Mouse (Mus musculus) thymus, postnatal 36 days (tissue): ENCODE results near the gene Sox9.

Source experiments
- DNase-seq, 2 experiments: peaks; one replicate each; pipeline ENCODE4 v3.0.0; 2022; ENCODE audit warnings: mixed read lengths in 2 of 2

Gene Sox9

DNA sequence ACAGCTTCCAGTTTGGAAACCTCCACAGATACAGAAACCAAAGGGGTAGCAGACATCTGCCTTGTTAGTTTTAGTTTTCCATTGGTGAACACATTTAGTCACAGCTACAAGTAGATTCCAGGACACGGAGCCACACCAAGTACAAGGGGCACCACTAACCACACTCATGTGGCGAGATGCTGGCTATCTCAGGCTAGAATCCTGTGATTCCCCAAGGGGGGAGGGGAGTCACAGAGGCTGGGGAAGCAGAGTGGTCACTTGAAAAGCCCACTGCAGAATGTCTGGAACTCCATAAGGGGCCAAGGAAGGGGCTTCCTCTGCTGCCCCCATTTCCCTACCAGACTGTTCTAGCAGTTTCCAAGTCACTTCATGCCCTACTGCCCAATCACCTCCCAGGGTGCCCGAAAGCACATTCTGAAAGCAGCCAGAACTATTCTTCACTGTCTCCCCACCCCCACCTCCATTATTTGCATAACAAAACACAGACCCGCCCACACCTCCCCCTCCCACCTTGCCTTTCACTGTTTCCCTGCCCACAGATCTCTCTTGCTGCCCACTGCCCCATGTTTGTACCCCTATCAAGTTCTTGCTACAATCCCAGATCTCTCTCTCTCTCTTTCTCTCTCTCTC lies 19.3 kb downstream of the Sox9 start:
- DNase-seq: no peak

DNA sequence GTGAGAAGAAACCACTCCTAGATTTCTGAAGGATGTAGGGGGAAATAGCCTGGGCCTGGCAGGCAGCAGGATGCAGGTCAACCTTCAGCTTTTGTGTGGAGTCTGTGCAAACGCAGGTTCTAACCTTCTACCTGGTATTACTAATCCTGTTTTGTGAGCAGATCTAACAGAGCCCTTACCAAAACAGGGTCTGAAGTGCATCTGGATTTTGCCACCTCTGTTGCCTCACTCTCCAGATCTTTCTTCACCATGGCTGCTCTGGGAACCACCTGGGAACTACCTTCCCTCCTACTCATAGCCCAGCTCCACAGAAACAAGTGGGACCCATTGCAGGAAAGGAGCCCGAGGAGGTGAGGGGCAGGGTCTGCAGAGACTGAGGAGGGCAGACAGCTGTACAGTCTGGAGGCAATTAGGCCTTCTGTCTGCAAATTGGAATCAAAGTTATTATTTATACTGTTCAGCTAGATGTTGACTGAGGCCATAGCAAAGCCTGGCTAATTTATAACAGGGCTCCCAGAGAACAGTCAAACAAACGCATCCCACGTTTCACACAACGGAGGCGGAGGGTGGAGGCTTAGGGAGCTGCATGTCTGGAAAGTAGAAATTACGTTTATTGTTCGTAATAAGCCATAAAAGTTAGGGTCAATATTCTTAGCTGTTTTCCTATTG lies 25.9 kb downstream of the Sox9 start:
- DNase-seq: no peak

GRCm38 (mm10) chr11:112810447-112811151 lies 28.6 kb downstream of the Sox9 start:
- DNase-seq: no peak

DNA sequence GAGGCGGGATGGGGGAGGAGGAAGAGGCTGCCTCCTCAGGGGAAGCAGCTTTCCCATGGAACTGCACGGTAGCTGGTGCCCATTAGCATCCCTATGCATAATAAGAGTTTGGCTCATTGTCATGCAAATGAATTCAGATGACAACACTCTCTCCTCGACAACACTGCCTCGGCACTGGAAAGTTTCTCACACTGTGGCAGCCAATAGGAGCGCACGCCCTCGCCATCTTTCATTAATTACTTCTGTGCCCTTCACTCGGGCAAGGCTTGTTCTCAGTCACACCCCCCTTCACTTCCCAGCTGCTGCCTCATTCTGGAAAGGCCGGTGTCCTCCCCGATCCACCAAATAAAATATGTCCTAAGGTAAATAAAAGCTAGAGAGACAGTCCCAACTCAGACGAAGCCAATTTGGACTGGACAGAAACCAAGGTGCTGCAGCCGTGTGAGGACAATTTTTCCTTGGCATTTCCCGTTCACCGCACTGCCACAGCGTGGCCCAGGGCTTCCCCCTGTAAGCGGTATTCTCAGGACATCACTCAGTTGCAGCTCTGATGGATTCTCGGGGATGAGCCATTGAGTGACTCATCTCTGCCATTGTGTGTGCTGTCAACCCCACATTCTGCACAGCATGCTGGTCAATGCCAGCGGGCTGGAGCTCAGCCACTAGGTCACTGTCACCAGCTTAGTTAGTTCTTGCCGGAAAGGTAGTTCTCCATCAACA lies 29.3 kb downstream of the Sox9 start:
- no peak for DNase-seq

DNA sequence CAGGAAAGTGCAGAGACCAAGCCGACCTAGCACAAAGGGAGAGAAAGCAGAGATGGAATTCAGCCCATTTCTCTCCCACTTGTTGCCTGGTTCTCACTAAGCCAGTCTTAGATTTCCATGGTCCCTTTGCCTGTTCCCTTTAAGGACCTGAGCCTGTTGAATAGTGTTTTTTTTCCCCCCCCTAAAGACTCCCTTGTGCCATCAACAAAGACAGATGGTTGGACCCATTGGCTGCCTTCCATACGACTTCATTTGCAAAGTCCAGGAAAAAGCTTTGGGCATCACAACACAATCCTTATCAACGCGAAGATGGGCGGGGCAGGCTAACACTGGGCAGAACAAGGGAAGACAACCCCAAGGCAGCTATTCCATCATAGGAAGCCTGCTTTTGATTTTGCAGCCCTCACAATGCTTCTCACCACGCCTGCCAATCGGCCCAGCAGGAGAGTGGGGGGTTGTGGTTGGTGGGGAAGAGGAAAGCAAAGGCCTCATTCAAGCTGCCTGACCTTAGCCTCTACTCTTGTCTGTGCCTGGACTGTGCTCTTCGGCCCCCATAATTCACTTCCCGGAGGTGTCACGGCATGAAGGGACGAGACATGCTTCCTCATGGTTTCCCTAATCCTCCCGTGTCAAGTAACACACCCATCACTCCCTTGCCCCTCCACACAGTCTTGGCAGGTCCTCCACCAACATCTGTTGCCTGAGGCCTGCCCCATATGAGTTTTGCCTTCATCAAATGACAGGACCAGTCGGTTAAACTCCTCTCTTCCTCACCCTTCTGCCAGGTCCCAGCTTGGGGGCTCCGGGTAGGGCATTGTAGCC lies 36.0 kb downstream of the Sox9 start:
- DNase-seq: no peak

GRCm38 (mm10) chr11:112818651-112819270 lies 36.7 kb downstream of the Sox9 start:
- no peak for DNase-seq

- no peak for DNase-seq
Observed at GRCm38 (mm10) chr11:112821536-112821935, 39.5 kb downstream of the Sox9 start.

DNA sequence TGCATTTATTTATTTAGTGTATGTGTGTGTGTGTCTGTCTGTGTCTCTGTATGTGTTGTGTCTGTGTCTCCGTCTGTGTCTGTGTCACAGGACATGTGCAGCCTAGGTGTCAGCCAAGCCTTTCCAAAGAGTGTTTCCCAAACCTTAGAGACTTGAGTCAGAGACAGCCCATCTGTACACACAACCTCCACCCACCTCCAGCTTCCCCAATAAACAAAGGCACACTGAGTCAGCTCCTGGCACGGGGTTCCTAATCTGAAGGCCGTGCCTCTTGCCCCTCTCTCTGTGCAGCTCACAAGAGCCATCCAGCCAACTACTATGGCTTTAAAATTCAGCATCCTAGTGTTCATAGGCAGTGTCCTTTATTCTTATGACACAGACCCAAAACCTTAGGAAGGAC lies 42.1 kb downstream of the Sox9 start:
- DNase-seq: no peak

DNA sequence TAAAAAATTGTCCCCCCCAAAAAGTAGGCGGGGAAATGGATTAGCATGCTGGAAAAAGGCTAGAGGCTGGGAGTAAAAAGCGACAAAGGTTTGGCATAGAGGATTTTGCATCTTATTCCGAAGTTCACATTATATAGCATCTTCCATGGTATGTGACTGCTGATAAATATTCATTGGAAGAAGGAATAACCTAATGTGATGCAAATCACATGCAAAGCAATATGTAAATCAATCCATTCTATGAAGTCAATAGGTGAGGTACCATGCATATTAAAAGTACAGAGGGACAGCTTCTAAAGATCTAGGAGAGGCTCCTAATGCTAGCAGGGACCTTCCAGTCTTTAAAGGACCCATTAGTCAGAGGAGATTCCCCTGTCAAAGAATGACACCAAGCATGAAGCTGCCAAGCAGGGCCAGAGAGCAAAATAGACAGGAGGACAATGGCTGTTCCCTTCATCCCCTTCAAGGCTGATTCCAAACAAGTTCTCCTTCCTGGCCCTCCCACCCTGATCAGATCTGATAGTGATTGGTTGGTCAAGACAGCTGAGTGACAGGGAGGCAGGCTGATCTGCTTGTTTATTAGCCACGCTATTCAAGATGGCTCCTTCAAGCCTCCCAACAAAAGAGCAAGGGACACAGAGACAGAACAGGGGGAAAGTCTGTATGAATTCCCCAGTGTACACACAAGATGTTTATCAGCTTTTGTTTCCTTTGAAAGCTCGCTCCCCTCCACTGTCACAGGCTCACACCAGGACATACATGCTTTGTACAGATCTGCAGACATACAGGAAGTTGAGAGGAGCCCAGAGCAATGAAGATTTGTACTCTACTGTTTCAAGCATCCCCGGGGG lies 44.4 kb downstream of the Sox9 start:
- no peak for DNase-seq

DNA sequence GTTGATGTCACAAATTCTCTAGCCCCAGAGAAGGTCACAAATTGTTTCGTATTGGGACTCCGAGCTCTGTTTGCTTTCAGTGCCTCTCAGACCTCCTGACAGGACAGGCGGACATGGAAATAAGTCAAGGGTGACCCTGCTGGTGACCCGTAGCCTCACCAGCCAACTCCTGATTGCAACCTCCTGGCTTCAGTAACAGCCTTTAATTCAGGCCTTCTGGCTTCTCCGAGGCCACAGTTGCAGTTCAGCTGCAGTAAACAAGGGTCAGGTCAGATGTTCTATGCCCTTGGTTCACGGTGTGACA lies 45.0 kb downstream of the Sox9 start:
- no peak for DNase-seq

DNA sequence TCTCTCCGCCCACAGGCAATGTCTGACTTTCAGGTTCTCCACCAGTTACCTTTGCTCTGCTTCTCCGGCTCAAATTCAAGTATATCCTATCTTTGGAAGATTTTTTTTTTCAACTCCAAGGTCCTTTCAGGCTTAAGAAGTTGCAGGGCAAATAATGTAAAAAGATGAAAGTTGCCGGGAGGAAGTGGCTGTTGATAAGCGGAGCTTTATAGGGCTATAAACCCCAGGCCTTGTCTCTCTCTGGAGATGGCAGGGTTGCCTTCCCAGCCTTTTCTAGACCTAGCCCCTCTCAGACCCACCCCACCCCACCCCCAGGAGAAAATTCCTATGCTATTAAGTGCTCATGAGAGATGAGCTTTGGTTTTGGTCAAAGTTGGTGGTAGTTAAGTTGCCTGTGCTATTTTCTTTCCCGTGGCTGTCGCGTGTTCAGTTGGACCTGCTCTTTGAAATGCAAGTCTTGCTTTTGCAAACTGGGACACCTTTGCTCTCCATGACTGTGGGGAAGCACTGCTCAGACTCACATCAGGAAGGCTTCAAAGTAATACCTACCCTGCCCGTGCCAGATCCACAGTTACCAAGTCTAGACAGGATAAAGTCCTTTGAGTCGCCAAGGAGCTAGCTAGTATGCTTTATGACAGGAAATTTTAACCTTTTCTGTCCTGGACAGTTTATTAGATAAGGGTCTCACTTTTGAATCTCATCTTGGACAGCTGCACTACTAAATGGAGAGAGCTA lies 46.7 kb downstream of the Sox9 start:
- no peak for DNase-seq

- no peak for DNase-seq
Observed at GRCm38 (mm10) chr11:112834245-112835005, 52.4 kb downstream of the Sox9 start.

DNA sequence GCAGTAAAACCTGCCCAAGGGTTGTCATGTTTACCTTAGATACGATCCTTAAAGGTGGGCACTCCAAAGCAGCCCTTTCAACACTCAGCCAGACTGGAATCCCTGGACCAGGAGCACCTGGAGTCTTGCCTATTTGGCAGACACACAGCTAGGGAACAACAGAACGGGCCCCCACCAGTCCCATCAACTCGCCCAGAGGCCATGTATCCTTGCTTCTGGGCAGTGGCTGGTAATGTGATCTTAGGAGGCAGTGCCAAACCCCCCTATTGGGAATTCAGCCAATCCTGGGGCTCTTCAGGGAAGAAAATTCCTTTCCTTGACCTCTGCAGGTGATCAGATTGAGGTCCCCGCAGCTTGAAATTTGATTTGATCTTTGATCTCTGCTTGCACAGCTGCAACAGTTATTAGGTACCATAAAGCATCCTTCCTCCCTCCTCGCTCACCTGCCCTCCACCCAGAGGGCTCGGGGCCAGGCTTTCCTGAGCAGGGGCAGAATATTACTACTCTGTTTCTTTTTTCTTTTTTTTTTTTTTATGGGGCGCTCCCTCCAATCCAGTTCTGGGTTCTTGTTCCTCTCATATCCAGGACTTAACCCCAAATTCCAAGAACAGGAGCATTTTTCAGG lies 53.6 kb downstream of the Sox9 start:
- no peak for DNase-seq
